Mouse (Mus musculus) stomach, embryonic 16.5 days (tissue): ENCODE measurements around the gene Cbx1. TPM values are rescaled to one million over a fixed set of nuclear protein-coding genes. Genes with fewer than 3 reads are reported as not detected.
"Not testable (repeated sequence)": the region's sequence is repeated elsewhere in the genome, so short reads cannot be mapped to it uniquely, and the experiment has no call there.

Source experiments
- ATAC-seq: fragments of 200-750 bp; cut with Nextera tagmentation; 2 replicates; pipeline ENCODE4 v1.8.0; 2017; ENCODE audit warnings: moderate number of reproducible peaks, moderate TSS enrichment; ENCODE audit not compliant: insufficient read depth, low FRiP score
- H3K27ac ChIP-seq: fragments of 300-500 bp; sonication (generic); 2 replicates; pipeline ENCODE4 v1.5.1; 2014; ENCODE audit warnings: low read length
- H3K27me3 ChIP-seq: fragments of 300-500 bp; sonication (generic); 2 replicates; pipeline ENCODE4 v1.6.1; 2014; ENCODE audit warnings: low read length, control low read depth, mixed read lengths; ENCODE audit not compliant: control insufficient read depth, insufficient read depth
- H3K36me3 ChIP-seq: fragments of 300-500 bp; sonication (generic); 2 replicates; pipeline ENCODE4 v1.6.1; 2014; ENCODE audit warnings: low read length; ENCODE audit not compliant: control insufficient read depth, insufficient read depth
- H3K4me1 ChIP-seq: fragments of 300-500 bp; sonication (generic); 2 replicates; pipeline ENCODE4 v1.6.1; 2014; ENCODE audit warnings: low read length, control low read depth, mixed read lengths; ENCODE audit not compliant: control insufficient read depth, insufficient read depth
- H3K4me2 ChIP-seq: fragments of 300-500 bp; sonication (generic); 2 replicates; pipeline ENCODE4 v1.6.1; 2014; ENCODE audit warnings: low read depth, low read length, mixed read lengths
- H3K4me3 ChIP-seq: fragments of 300-500 bp; sonication (generic); replicated peaks from 2 replicates; pipeline ENCODE4 v1.5.1; 2014; ENCODE audit warnings: mild to moderate bottlenecking, low read length
- H3K9ac ChIP-seq: fragments of 300-500 bp; sonication (generic); 2 replicates; pipeline ENCODE4 v1.6.1; 2014; ENCODE audit warnings: low read length
- H3K9me3 ChIP-seq: fragments of 300-500 bp; sonication (generic); replicated peaks from 2 replicates; pipeline ENCODE4 v1.6.1; 2016; ENCODE audit warnings: low read length, control low read depth; ENCODE audit not compliant: control insufficient read depth
- WGBS: fragments of 180-500 bp; shearing (Covaris S2); extraction: QIAGEN DNeasy Blood & Tissue Kit; methylation state at CpG from one replicate; pipeline ENCODE4 v1.1.7; 2014; 5-methylcytosine and 5-hydroxymethylcytosine counted together
- polyA plus RNA-seq: library from polyadenylated mRNA; unstranded; fragments of >200 nt; fragmentation: Nextera tagmentation; extraction: Ambion mirVana; gene quantifications from 2 replicates; pipeline ENCODE4 v1.2.1, GENCODE M21; 2015

Gene Cbx1
- polyA plus RNA-seq, 1 experiment from 2014 or later = 75.1 TPM

DNA sequence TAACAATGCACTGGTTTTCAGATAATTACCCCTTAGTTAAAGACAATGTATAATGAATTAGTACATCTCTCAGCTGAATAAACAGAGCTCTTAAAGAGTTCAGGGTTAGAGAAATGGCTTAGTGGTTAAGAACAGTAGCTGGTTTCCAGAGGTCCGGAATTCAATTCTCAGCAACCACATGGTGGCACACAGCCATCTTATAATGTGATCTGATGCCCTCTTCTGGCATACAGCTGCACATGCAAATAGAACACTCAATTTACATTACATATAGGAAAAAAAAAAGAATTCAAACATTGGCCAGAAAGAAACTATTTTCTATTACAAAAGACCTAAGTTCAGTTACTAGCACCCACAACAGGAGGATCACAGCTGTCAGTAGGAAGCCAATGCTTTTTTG lies 7.7 kb downstream of the Cbx1 start:
- H3K9me3 ChIP-seq = no peaks in the 10 kb centered on the region
- H3K9ac ChIP-seq = no peak overlapping the region
- no peak overlapping the region for H3K27ac ChIP-seq
- H3K36me3 ChIP-seq = no peaks in the 10 kb centered on the region; the same call in 1 of the 2 replicates
- no peak for ATAC-seq
- H3K4me3 ChIP-seq = no peak overlapping the region
- no peak overlapping the region for H3K4me2 ChIP-seq
- H3K27me3 ChIP-seq = no peaks in the 10 kb centered on the region
- 74% methylated on average over 1 of the region's 1 CpGs for WGBS
- H3K4me1 ChIP-seq = no peaks in the 10 kb centered on the region; the same call in none of the 2 replicates

DNA sequence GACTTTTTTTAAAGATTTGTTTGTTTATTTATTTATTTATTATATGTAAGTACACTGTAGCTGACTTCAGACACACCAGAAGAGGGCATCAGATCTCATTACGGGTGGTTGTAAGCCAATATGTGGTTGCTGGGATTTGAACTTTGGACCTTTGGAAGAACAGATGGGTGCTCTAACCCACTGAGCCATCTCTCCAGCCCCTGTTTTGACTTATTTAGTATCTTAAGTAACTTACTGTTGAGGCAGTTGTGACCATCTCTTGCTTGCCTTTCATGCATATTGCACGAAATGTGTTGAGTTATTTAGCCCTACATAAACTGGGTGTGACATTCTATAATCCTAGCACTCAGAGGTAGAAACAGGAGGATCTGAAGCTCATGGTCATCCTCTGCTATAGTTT lies 10.6 kb downstream of the Cbx1 start:
- Histone ChIP-seq H3K27ac (no peak overlapping the region), H3K4me1 (no peaks in the 10 kb centered on the region), H3K9me3 (no peaks in the 10 kb centered on the region), H3K4me2 (no peak overlapping the region), H3K9ac (no peak overlapping the region), H3K27me3 (no peaks in the 10 kb centered on the region), H3K4me3 (no peak overlapping the region), H3K36me3 (peaks cover 10% of the 10 kb centered on the region)
- ATAC-seq = no peak
- WGBS = 85% methylated on average over 2 of the region's 2 CpGs

DNA sequence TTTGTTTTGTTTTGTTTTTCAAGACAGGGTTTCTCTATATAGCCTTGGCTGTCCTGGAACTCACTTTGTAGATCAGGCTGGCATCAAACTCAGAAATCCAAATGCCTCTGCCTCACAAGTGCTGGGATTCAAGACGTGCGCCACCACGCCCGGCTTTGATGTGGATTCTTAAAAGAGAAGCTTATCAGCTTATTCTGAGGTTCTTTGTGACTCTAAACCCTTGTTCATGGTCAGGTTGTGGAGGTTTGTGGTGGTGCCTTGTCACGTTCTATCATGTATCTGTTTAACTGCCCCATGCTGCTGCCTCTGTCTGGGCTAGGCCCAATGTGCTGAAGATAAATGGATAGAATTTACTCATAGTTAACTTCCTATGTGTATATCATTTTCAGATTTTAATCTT lies 16.7 kb downstream of the Cbx1 start:
- H3K9ac ChIP-seq = no peak overlapping the region
- no peaks in the 10 kb centered on the region for H3K9me3 ChIP-seq
- peaks cover 34% of the 10 kb centered on the region for H3K36me3 ChIP-seq
- no peak overlapping the region for H3K4me2 ChIP-seq
- H3K27me3 ChIP-seq = no peaks in the 10 kb centered on the region
- H3K27ac ChIP-seq = no peak overlapping the region
- no peak for ATAC-seq
- no peaks in the 10 kb centered on the region for H3K4me1 ChIP-seq
- 87% methylated on average over 5 of the region's 5 CpGs for WGBS
- no peak overlapping the region for H3K4me3 ChIP-seq

DNA sequence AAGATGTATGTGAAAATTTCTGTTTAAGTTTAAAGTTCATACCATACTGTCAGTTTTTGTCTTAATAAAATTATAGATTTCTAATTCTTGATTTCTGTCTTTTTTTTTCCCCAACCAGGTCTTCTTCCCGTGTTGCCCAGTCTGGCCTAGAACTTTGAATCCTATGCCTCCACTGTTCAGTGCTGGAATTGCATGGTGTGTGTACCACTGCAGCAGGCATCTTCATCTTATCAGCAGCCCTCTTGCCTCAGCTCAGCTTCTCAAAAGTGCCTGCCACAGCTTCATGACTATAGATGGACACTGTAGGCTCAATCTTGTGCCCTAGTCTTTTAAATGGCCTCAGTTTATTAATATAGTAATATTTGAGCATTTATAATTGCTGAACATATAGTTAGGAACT lies 19.1 kb downstream of the Cbx1 start:
- H3K27me3 ChIP-seq = no peaks in the 10 kb centered on the region
- no peaks in the 10 kb centered on the region for H3K9me3 ChIP-seq
- H3K4me2 ChIP-seq = no peak overlapping the region
- no peak overlapping the region for H3K27ac ChIP-seq
- no peak overlapping the region for H3K4me3 ChIP-seq
- no peaks in the 10 kb centered on the region for H3K4me1 ChIP-seq
- peaks cover 30% of the 10 kb centered on the region for H3K36me3 ChIP-seq
- H3K9ac ChIP-seq = no peak overlapping the region
- ATAC-seq = no peak
- 38% methylated on average over 1 of the region's 1 CpGs for WGBS

DNA sequence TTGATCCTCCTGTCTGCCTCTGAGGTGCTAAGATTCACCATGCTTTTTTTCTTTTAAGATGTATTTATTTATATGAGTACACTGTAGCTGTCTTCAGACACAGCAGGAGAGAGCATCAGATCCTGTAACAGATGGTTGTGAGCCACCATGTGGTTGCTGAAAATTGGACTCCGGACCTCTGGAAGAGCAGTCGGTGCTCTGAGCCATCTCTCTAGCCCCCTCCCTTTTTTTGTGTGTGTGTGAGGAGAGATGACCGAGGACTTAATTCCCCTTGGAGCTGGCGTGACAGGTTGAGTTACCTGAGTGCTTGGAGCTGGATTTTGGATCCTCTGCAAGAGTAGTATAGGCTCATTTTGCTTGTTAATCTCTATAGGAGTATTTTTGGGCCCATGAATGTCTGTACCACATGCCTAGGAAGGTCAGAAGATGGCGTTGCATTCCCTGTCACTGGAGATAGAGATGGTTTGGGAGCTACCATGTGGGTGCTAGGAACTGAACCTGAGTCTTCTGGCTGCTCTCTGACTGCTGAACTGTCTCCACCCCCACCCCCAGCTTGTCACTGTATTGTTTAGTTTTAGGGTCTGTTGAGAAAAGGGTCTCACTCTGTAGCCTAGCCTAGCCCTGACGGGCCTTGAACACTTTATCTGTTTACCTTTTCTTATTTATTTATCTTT lies 20.8 kb downstream of the Cbx1 start:
- no peaks in the 10 kb centered on the region for H3K27me3 ChIP-seq
- no peak for ATAC-seq
- no peak overlapping the region for H3K9ac ChIP-seq
- no peak overlapping the region for H3K4me3 ChIP-seq
- 88% methylated on average over 6 of the region's 6 CpGs for WGBS
- no peak overlapping the region for H3K27ac ChIP-seq
- no peak overlapping the region for H3K4me2 ChIP-seq
- H3K4me1 ChIP-seq = no peaks in the 10 kb centered on the region
- peaks cover 24% of the 10 kb centered on the region for H3K36me3 ChIP-seq
- no peaks in the 10 kb centered on the region for H3K9me3 ChIP-seq

DNA sequence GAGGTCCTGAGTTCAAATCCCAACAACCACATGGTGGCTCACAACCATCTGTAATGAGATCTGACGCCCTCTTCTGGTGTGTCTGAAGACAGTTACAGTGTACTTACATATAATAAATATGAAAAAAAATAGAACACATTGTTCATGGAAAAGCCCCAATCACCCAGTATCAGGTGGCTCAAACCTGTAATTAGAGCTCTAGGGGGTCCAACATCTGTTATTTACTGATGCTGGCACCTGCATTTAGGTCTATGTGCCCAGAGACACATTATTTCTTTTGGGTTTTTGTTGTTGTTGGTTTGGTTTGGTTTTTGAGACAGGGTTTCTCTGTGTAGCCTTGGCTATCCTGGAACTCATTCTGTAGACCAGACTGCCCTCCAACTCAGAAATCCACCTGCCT lies 22.3 kb downstream of the Cbx1 start:
- H3K36me3 ChIP-seq = peaks cover 28% of the 10 kb centered on the region
- not testable (repeated sequence) for H3K27me3 ChIP-seq, H3K4me3 ChIP-seq, ATAC-seq, H3K9me3 ChIP-seq, H3K9ac ChIP-seq, H3K27ac ChIP-seq, H3K4me1 ChIP-seq, H3K4me2 ChIP-seq
- WGBS = 81% methylated on average over 1 of the region's 1 CpGs

DNA sequence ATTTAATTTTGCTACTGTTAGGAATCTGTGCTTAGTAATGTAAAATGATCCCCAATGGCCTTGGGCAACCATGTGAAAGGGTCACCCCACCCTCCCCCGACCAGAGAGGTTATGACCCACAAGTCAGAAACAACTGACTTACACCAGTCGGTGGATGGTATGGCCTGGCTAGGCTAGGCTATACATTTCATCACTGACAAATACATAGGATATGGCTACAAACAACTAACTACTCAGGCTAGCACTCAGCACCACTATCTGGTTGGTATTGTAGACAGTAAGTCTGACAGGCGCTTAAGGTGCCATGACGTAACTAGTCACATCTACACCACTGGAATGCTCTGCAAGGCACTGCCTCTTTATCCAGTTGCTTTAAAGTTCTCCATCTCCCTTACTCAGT lies 24.5 kb downstream of the Cbx1 start:
- WGBS = 88% methylated on average over 4 of the region's 4 CpGs
- no peaks in the 10 kb centered on the region for H3K9me3 ChIP-seq
- ATAC-seq = no peak
- H3K36me3 ChIP-seq = peaks cover 31% of the 10 kb centered on the region
- H3K9ac ChIP-seq = no peak overlapping the region
- H3K27me3 ChIP-seq = no peaks in the 10 kb centered on the region
- H3K4me3 ChIP-seq = no peak overlapping the region
- no peak overlapping the region for H3K27ac ChIP-seq
- no peaks in the 10 kb centered on the region for H3K4me1 ChIP-seq
- no peak overlapping the region for H3K4me2 ChIP-seq

DNA sequence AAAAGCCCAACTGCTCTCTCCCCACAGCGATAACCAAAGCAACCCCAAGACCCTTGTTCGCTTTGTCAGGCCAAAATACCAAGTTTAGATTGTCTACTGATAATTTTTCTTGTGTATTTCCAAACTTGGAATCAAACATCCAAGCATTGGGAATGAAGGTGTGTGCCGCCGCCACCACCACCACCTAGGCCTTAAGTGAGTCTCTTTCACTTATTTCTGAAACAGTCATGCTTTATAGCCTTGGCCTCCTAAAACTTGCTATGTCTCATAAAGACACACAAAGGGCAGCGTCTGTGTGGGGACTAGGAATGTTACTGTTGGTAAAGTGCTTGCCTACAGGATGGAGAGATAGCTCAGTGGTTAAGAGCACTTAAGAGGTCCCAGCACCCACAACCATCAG lies 25.0 kb downstream of the Cbx1 start:
- WGBS = 87% methylated on average over 5 of the region's 5 CpGs
- H3K4me2 ChIP-seq = no peak overlapping the region
- H3K27me3 ChIP-seq = no peaks in the 10 kb centered on the region
- H3K9me3 ChIP-seq = no peaks in the 10 kb centered on the region
- H3K27ac ChIP-seq = no peak overlapping the region
- H3K9ac ChIP-seq = no peak overlapping the region
- ATAC-seq = no peak
- H3K4me1 ChIP-seq = no peaks in the 10 kb centered on the region
- H3K36me3 ChIP-seq = peaks cover 26% of the 10 kb centered on the region
- H3K4me3 ChIP-seq = no peak overlapping the region

DNA sequence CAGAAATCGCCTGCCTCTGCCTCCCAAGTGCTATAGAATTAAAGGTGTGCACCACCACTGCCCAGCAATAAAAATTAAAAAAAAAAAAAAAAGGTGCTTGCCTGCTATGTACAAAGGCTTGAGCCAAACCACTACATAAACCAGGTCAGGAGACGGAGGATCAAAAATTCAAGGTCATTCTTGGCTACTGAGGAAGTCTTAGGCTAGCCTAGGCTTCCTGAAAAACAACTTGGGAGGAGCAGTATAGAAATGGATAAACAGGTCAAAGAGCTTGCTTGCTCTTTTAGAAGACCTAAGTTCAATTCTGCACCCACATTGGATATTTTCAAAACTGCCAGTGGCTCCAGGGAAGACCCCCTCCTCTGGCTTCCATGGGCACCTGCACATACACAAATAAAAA lies 25.5 kb downstream of the Cbx1 start:
- no peak overlapping the region for H3K9ac ChIP-seq
- no peak overlapping the region for H3K4me3 ChIP-seq
- no peaks in the 10 kb centered on the region for H3K4me1 ChIP-seq
- H3K27ac ChIP-seq = no peak overlapping the region
- H3K9me3 ChIP-seq = no peaks in the 10 kb centered on the region
- peaks cover 26% of the 10 kb centered on the region for H3K36me3 ChIP-seq
- ATAC-seq = no peak
- no peaks in the 10 kb centered on the region for H3K27me3 ChIP-seq
- 80% methylated on average over 2 of the region's 2 CpGs for WGBS
- no peak overlapping the region for H3K4me2 ChIP-seq
